Mouse (Mus musculus): ENCODE data around the gene Dop1b.

DNA sequence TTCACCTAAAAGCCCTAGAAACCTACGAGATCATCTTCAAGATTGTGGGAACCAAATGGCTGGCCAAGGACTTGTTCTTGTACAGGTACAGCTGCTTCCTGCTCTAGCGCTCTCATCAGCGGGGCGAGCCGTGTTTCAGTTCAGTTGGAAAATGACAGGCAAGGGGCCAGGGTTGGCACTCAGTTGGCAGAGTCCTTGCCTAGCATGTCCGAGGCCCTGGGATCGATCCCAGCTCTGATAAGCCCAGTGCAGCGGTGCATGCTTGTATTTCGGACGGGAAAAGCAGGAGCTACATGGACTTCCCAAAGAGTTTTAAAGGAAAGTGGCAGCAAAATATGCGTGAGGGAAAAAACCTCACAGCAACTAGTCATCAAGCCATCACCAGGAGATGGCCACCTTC, 27.5 kb downstream of the Dop1b start:
- TF ChIP-seq POLR2A (IDR thresholded peaks at IDR 0.05; ENCODE audit: borderline replicate concordance, control insufficient read depth, low read depth, low read length) (no peak), CTCF (IDR thresholded peaks at IDR 0.05; ENCODE audit: control insufficient read depth, insufficient read depth, low read length) (no peak)
